Mouse (Mus musculus) forebrain, postnatal 0 days (tissue): ENCODE measurements at regions not wholly inside any gene's neighbourhood (a gene's known extent, or its start where the extent isn't known, plus 50 kb on each side); places are given as distances from the start of the nearest gene placed in this dataset.

Experiments used
- ATAC-seq: fragments of 200-750 bp; cut with Nextera tagmentation; 2 replicates; pipeline ENCODE4 v1.8.0; 2017; ENCODE audit warnings: mild to moderate bottlenecking, moderate library complexity
- DNase-seq: peaks from one replicate; pipeline ENCODE4 v3.0.0-alpha.2; 2015
- H3K27ac ChIP-seq: fragments of 300-500 bp; sonication (generic); 2 replicates; pipeline ENCODE4 v1.5.1; 2014; ENCODE audit warnings: low read depth, mild to moderate bottlenecking, antibody characterized with exemption, low read length, moderate library complexity, mixed read lengths
- H3K27me3 ChIP-seq: fragments of 300-500 bp; sonication (generic); 2 replicates; pipeline ENCODE4 v1.6.1; 2014; ENCODE audit warnings: mild to moderate bottlenecking, low read length, mixed read lengths; ENCODE audit not compliant: insufficient read depth
- H3K36me3 ChIP-seq: fragments of 300-500 bp; sonication (generic); 2 replicates; pipeline ENCODE4 v1.6.1; 2014; ENCODE audit warnings: mild to moderate bottlenecking, moderate library complexity; ENCODE audit not compliant: insufficient read depth
- H3K4me1 ChIP-seq: fragments of 300-500 bp; sonication (generic); 2 replicates; pipeline ENCODE4 v1.6.1; 2014; ENCODE audit warnings: antibody characterized with exemption; ENCODE audit not compliant: insufficient read depth
- H3K4me2 ChIP-seq: fragments of 300-500 bp; sonication (generic); 2 replicates; pipeline ENCODE4 v1.6.1; 2014; ENCODE audit warnings: low read depth, mild to moderate bottlenecking, moderate library complexity
- H3K4me3 ChIP-seq: fragments of 300-500 bp; sonication (generic); 2 replicates; pipeline ENCODE4 v1.5.1; 2014; ENCODE audit warnings: low read depth, low read length, mixed read lengths
- H3K9ac ChIP-seq: fragments of 300-500 bp; sonication (generic); 2 replicates; pipeline ENCODE4 v1.6.1; 2014; ENCODE audit warnings: mild to moderate bottlenecking
- H3K9me3 ChIP-seq: fragments of 300-500 bp; sonication (generic); 2 replicates; pipeline ENCODE4 v1.6.1; 2016; ENCODE audit warnings: low read length
- CTCF ChIP-seq: sonication (generic); IDR thresholded peaks from 2 replicates; pipeline ENCODE4 v1.5.1; 2016; ENCODE audit warnings: antibody characterized with exemption, control low read depth, low read depth
- WGBS: fragments of 180-500 bp; shearing (Covaris S2); extraction: QIAGEN DNeasy Blood & Tissue Kit; methylation state at CpG from one replicate; pipeline ENCODE4 v1.1.7; 2014; 5-methylcytosine and 5-hydroxymethylcytosine counted together

GRCm38 (mm10) chr19:54174090-54175055, 130.4 kb downstream of the Adra2a start:
- Histone ChIP-seq H3K36me3 (no peaks in the 10 kb centered on the region), H3K4me1 (no peaks in the 10 kb centered on the region), H3K9ac (no peak overlapping the region), H3K4me3 (no peak overlapping the region), H3K4me2 (no peak overlapping the region), H3K27me3 (no peaks in the 10 kb centered on the region), H3K27ac (no peak overlapping the region), H3K9me3 (no peaks in the 10 kb centered on the region)
- no peak for TF ChIP-seq CTCF
- DNase-seq (no peak), ATAC-seq (no peak)
- 86% methylated on average over 14 of the region's 14 CpGs for WGBS

DNA sequence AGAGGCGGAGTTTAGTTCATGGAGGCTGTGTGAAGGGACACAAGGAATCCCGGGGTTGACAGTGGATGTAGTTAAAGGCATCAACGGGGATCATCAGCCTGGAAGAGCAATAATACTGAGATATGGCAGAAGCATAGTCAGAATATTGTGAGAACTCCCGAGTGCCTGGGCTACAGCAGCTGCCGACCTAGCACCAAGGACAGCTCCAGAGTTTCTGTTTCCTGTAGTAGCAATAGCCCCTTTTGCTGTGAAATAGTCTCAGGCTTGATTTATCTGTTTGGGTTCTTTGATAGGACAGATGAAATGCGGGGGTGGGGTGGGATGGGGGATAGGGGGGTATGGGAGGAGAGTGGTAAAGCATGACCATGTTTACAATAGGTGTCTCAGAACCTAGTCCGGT, 131.8 kb downstream of the Adra2a start:
- H3K4me1 ChIP-seq = no peaks in the 10 kb centered on the region
- no peak for ATAC-seq
- H3K4me2 ChIP-seq = no peak overlapping the region
- WGBS = 63% methylated on average over 7 of the region's 7 CpGs
- TF ChIP-seq CTCF = no peak
- no peaks in the 10 kb centered on the region for H3K9me3 ChIP-seq
- no peak overlapping the region for H3K9ac ChIP-seq
- no peaks in the 10 kb centered on the region for H3K36me3 ChIP-seq
- no peak overlapping the region for H3K27ac ChIP-seq
- DNase-seq = no peak
- H3K27me3 ChIP-seq = no peaks in the 10 kb centered on the region
- no peak overlapping the region for H3K4me3 ChIP-seq

GRCm38 (mm10) chr19:54177491-54177890, 133.5 kb downstream of the Adra2a start:
- H3K4me2 ChIP-seq = no peak overlapping the region

DNA sequence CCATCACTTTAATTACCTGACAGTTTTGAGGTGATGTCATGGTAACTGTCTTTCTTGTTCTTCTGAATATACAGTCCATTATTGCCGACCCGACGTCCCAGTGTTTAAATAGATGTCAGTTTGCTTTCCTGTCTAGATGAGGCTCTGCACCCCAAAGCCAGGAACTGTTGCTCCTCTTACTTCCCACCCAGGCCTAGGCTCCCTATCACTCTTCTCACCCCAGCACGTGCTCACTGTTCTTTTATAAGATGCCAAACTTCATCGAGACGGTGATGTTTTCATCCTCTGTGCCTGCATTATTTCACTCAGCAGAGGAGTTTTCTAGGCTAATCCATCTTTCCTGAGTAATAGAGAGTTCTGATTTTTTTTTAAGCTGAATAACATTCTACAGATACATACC, 156.5 kb downstream of the Adra2a start:
- ATAC-seq = no peak
- no peaks in the 10 kb centered on the region for H3K9me3 ChIP-seq
- WGBS = 61% methylated on average over 6 of the region's 6 CpGs
- no peak overlapping the region for H3K4me3 ChIP-seq
- H3K4me2 ChIP-seq = no peak overlapping the region
- no peak overlapping the region for H3K9ac ChIP-seq
- H3K27me3 ChIP-seq = no peaks in the 10 kb centered on the region
- TF ChIP-seq CTCF = no peak
- H3K4me1 ChIP-seq = no peaks in the 10 kb centered on the region
- no peaks in the 10 kb centered on the region for H3K36me3 ChIP-seq
- H3K27ac ChIP-seq = no peak overlapping the region
- no peak for DNase-seq

More at GRCm38 (mm10) chr19:54177491-54177890, 133.5 kb downstream of the Adra2a start:
- Histone ChIP-seq H3K36me3 (no peaks in the 10 kb centered on the region), H3K27me3 (no peaks in the 10 kb centered on the region), H3K4me1 (no peaks in the 10 kb centered on the region), H3K9ac (no peak overlapping the region), H3K27ac (no peak overlapping the region), H3K4me3 (no peak overlapping the region), H3K9me3 (no peaks in the 10 kb centered on the region)
- no peak for ATAC-seq
- DNase-seq = no peak
- TF ChIP-seq CTCF = no peak
- 78% methylated on average over 6 of the region's 6 CpGs for WGBS

- H3K4me3 ChIP-seq = no peak overlapping the region
- TF ChIP-seq CTCF = no peak
- no peaks in the 10 kb centered on the region for H3K36me3 ChIP-seq
- no peak overlapping the region for H3K4me2 ChIP-seq
- H3K27ac ChIP-seq = no peak overlapping the region
- H3K9me3 ChIP-seq = no peaks in the 10 kb centered on the region
- no peak overlapping the region for H3K9ac ChIP-seq
- no peaks in the 10 kb centered on the region for H3K4me1 ChIP-seq
- peak; percentile 25; the same call in 1 of the 2 replicates for ATAC-seq
- no peaks in the 10 kb centered on the region for H3K27me3 ChIP-seq
- no peak for DNase-seq
- 59% methylated on average over 6 of the region's 6 CpGs for WGBS
Observed at GRCm38 (mm10) chr19:54202456-54202855, 158.5 kb downstream of the Adra2a start.

DNA sequence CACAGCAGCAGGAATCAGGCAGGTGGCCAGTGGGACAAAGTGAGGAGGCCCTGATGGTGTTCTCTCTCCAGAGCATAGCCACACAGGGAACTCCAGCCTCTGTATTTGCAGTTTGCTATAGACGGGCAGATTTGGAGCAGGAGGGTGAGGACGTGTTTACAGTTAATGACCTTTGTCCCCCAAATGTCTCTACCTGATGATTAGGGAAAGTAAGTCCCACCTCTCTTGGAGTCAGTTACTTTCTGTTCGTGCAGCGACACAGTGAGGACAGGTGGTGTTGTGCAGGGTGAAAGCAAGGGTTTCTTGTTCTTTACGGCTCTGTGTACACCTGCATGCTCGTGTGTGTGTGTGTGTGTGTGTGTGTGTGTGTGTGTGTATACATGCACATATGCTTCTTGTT, 162.9 kb downstream of the Adra2a start:
- no peak overlapping the region for H3K4me3 ChIP-seq
- H3K9ac ChIP-seq = no peak overlapping the region
- H3K4me2 ChIP-seq = no peak overlapping the region
- no peaks in the 10 kb centered on the region for H3K27me3 ChIP-seq
- no peaks in the 10 kb centered on the region for H3K36me3 ChIP-seq
- WGBS = 82% methylated on average over 6 of the region's 6 CpGs
- ATAC-seq (no peak), DNase-seq (no peak)
- H3K4me1 ChIP-seq = no peaks in the 10 kb centered on the region
- no peak overlapping the region for H3K27ac ChIP-seq
- no peaks in the 10 kb centered on the region for H3K9me3 ChIP-seq
- no peak for TF ChIP-seq CTCF

GRCm38 (mm10) chr19:54212169-54212568, 168.2 kb downstream of the Adra2a start:
- WGBS = 87% methylated on average over 7 of the region's 7 CpGs
- no peak for DNase-seq
- no peaks in the 10 kb centered on the region for H3K4me1 ChIP-seq
- H3K27me3 ChIP-seq = no peaks in the 10 kb centered on the region
- no peak overlapping the region for H3K4me2 ChIP-seq
- H3K9ac ChIP-seq = no peak overlapping the region
- H3K27ac ChIP-seq = no peak overlapping the region
- no peak for ATAC-seq
- H3K36me3 ChIP-seq = no peaks in the 10 kb centered on the region
- TF ChIP-seq CTCF = no peak
- H3K4me3 ChIP-seq = no peak overlapping the region
- H3K9me3 ChIP-seq = no peaks in the 10 kb centered on the region
